Mouse (Mus musculus) cerebellum, adult 9-10 months (tissue): ENCODE results near the gene Gm28635.

Source experiments
- DNase-seq: peaks from one replicate; pipeline ENCODE4 v3.0.0; 2022

Gene Gm28635

DNA sequence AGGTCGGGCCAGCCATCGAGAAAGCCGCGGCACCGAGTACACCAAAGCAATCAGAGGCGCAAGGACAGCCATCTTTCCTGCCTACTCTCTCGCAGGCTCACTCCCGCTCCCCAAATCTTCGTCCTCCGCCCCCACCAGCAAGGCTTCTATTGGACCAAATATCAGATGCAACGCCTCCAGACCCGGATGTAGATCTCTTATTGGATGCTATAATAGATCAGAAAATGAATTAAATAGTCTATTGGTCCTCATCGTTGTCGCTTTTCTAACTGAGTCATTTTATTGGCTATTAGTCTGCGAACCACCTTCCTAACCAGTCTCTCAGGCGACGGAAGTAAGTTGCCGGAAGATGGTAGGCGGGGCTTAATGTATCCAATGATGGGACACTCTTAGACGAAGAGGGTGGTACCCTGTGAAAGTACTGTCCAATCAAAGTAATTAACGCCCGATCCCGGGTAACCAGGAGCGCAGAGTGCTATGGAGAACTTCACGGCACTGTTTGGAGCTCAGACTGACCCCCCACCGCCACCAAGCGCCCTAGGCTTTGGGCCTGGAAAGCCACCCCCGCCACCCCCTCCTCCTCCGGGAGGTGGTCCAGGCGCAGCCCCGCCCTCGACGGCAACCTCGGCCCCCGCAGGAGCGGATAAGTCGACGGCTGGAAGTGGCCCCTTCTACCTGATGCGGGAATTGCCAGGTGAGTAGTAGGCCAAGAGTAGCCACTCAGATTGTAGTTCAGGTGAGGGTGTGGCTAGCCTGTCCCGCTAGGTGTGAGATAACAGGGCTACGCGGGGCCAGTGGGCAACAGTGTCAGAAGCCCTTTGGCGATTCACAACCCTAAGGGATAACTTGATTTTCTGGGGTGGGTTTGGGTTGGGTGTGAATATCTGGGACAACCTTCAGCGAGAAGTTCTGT, at the start of gene Gm28635, which contains the start of gene Med19:
Gm28635 (minus strand) TSS at position 74 of the 913 bp plus-strand sequence.
Med19 (plus strand) TSS at position 435 of the 913 bp plus-strand sequence.
- DNase-seq: peak; percentile 99

- peak; percentile 96 for DNase-seq
Observed at GRCm38 (mm10) chr2:84727172-84727858, 49.5 kb upstream of the Gm28635 start, which contains the start of gene Clp1. Gene Clp1 (minus strand): TSS chr2:84727350.

DNA sequence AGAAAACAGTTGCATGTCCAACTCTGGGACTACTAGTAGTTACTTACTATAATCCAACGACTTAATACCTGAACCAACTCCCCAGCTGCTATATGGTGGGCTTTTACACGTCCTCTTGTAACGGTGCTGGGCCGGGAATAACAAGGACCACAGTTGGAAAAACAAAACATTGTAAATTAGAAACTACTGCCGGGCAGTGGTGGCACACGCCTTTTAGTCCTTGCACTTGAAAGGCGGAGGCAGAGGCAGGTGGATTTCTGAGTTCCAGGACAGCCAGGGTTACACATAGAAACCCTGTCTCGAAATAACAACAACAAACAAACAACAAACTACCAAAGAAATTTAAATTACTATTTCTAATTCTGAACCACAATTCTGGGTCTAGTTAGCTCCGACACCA, 48.9 kb upstream of the Gm28635 start:
- peak; percentile 55 for DNase-seq

DNA sequence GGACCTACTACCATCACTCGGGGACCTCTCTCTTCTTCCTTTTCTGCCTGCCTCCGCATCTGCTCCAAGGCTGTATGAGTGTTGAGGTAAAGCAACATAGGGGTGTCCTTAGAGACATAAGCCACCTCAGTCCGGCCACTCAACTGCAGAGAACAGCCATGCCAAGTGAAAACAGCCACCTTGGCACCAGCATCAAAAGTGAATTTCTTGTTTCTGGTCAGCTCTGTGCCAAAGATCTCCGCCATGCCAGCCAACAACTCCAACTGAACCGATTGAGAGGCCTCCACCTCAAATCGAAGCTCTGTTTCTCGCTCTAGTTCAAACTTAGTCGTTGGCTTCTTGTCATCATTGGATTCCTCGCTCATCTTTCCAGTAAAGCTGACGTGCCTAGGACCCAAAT, 47.9 kb upstream of the Gm28635 start:
- peak; percentile 48 for DNase-seq

DNA sequence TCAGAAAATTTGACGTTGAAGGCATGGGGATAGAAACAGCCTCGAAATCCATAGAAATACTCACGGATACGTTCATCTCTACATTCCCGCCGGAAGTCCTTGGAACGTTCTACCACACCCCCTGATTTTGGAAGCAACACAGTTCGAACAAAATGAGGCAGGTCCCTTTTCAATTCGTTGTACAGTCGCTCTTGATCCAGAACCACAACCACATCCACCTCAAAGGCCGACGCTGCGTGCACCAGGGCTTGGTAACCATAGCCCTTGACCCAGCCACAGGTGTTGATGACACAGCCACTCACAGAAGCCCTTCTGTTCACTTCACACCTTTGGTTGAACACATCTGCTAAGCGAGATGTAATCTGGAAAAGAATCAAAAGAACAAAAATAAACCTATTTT, 46.0 kb upstream of the Gm28635 start:
- DNase-seq: no peak

DNA sequence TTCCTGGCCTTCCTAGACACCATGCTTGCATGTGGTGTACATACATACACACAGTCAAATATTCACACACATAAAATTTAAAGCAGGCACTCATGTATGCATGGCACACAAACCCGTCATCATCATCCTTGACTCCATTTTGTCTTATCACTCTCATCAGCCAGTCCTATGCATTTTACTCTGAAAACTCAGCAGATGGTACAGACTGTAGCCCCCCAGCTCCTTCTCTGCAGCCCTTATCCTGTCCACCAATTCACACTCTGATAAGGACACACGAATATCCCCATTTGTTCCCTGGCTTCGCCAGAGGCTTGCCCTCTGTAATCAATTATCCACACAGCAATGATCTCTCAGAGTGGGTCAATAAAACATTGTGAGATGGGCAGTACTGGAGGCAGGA, 43.3 kb upstream of the Gm28635 start:
- no peak for DNase-seq

GRCm38 (mm10) chr2:84720718-84721117, 42.9 kb upstream of the Gm28635 start:
- no peak for DNase-seq

DNA sequence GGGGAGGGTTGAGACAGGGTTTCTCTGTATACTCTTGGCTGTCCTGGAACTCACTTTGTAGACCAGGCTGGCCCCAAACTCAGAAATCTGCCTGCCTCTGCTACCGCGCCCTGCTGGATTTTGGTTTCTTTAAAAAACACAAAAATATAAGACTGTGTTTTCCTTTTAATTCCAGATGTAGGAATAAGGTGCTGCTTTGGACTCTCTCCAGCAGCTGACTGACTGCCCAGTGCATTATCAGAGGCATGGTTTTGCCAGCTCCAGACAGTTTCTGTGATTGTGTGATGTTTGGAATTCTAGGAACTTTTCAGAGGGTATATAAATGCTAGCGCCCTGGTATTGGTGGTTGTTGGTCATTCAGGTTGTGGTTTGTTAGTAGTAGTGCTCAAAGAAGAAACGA, 39.5 kb upstream of the Gm28635 start:
- DNase-seq: peak; percentile 42

- DNase-seq: peak; percentile 61
Observed at GRCm38 (mm10) chr2:84716423-84717355, 38.8 kb upstream of the Gm28635 start.

DNA sequence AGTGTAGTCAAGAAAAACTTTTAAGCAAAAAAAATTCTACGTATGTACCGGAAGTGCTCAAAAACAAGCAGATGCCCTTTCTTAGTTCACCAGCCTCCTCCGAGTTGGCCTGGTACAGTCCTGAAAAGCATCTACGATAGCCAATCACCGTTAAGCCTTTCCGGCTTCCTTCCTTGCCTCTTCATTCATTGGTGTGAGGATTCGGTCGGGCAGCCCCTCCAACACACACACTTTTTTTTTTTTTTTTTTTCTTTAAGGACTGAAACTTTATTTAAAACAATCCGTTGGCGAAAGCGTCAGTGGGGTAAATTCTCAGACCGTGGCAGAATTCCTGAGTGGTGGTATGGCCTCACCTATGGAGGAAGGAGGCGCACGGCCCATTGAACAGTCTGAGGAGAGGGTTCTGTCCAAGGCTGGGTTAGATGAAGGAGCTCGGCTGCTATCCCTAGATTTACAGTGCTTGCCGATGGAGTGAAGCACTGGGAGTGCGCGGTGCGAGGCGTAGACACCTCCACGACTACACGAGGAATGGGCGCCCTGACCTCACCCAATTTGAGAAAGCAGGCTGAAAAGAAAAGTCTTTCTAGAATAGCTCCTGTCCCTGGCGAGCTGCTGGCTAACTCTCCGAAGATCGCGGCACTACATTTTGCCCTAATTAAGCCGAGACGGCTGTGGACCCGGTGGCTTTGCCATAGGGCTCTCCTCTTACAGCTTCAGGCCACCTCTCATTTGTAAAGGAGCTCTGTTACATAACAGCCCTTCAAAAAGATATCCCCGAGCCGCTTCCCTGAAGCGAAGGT, 37.9 kb upstream of the Gm28635 start:
- no peak for DNase-seq

DNA sequence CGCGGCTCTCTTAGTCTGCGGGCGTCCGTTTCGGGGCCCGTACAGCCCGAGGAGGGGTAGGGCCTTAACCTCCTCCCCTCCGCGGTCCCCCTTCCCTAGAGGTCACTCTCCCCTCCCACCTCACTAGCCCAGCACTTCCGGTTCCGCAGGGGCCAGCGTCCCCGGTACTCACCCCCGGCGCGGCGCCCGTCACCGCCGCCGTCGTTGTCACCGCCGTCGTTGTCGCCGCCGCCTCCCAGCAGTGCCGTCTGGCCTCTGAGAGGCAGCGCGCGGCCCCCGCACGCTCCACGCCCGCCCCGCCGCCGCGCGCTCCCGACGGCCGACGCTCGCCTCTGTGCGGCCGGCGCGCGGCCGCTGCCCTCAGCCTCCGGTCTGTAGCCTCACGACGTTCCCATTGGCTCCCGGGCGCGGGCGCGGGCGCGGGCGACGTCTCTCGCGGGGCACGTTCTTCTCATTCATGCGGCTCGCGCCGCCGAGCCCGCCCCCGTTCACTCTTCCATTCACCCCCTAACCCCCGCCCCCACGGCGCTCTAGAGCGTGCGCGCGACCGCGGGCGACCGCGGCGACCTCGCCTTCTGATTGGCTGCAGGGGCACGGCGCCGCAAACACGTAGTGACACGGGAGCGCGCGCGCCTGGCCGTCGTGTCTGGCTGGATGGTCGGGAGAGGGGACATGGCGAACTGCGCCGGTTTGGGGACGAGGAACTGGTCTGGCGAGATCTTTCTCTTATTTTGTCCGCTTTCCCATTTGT, 37.1 kb upstream of the Gm28635 start, which contains the start of gene Zdhhc5:
Zdhhc5 (minus strand) TSS at position 370 of the 751 bp plus-strand sequence.
- peak; percentile 99 for DNase-seq

DNA sequence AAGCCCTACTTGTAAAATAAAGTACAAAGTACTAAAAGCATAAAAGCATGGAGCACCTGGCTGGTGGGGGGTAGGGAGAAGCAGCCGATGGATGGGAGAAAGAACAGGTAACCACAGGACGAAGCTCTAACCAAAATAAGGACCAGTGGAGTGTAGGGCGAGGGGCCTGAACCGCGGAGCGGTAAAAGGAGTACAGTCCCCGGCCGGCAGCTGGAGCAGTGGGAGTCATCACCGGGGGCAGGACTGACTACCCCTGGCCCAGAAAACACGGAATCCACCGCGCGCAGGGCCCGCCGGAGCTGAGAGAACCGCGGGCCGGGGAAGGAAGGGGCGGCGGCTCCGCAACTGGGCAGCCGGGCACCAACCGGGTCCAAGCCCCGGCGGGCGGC, 36.6 kb upstream of the Gm28635 start:
- peak; percentile 71 for DNase-seq

- DNase-seq: no peak
Observed at GRCm38 (mm10) chr2:84711898-84712297, 34.1 kb upstream of the Gm28635 start.

DNA sequence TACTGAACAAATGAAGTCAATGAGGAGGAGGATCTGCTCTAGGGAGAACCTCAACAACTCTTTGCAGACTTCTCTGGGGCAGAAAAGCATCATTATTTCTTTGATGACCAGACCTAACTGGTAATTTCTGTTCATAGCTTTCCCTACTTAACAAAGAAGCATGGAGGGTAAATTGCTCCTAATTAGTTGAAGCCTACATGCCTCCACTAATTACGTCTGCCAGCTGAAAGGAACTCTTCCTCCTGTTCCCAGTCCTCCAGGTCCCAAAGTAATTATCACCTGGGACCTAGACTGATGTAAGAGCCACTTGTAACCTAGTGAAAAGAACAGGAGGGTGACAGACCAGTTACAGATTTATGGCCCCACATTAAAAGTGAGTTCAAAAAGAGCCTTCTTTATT, 29.7 kb upstream of the Gm28635 start:
- no peak for DNase-seq

DNA sequence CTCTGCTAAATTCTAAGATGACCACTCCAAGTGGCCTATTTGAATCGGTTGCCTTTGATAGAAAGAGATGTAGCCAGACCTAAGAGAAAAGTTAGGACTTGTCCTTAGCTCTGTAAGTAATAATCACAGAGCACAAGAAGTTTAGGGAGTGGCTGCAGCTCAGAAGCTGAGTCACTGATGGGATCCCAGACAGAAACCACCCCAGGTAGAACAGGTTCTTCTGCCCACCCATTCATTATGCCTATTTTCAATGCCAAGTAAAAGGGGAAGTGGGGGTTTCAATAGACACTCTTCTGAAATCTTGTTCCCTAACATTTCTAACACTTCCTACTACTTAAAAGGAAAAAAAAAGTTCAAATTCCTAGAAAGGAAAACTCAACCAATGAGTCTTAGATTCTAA, 27.5 kb upstream of the Gm28635 start:
- DNase-seq: no peak

GRCm38 (mm10) chr2:84704329-84704728, 26.5 kb upstream of the Gm28635 start:
- DNase-seq: no peak

DNA sequence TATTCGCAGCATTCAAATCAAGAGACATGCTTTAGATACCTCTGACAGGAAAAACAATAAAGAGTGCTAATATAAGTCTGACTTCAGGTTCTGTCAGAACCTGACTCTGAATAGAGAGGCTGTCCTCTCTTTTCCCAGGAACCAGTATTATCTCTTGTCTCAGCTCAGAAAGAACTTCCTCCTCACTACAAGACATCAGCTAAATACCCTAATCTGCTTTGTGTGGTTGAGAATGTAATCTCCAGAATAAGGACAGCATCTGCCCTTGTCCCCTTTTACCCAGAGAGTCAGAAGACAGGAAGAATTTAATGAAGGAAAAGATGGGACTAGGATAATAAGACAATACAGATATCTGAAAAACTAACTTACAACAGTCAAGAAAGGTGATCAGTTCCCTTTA, 25.7 kb upstream of the Gm28635 start:
- no peak for DNase-seq

DNA sequence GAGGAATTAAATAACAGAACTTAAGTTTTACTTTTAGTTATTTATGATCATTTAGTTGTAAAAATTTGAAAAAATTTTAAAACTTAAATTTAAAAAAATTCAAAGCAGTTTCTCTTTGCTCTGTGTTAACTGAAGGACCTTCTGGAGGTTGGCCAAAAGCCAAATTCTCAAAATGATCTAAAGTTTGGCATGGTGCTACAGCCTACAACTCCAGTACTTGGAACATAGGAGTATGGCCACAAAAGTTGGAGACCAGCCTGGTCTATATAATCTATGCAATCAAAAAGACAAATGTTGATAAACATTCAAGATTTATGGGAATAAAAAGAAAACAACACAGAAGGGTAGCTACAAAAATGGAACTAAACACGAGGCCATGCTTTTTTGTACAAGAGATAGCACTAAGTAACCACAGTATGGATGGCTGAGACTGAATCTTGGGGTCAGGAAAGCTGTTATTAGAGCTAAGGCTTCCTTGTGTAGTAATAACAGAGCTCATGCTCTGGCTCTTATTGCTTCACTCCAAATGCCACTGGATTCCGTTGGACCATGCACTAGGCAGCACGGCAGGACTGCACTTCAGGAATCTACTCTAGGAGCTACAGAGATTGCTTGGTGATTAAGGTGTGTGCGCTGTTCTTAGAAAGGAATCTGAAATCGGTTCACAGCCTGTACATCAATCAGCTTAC, 17.3 kb upstream of the Gm28635 start:
- no peak for DNase-seq

- DNase-seq: peak; percentile 41
Observed at GRCm38 (mm10) chr2:84690050-84690449, 12.2 kb upstream of the Gm28635 start.

GRCm38 (mm10) chr2:84688080-84688844, 10.4 kb upstream of the Gm28635 start:
- no peak for DNase-seq
